Mouse (Mus musculus) lung, postnatal 25 days (tissue): ENCODE data around the gene Gtpbp8.

Experiments used
- DNase-seq: peaks from one replicate; pipeline ENCODE4 v3.0.0; 2022; ENCODE audit warnings: low spot score

Gtpbp8 gene

DNA sequence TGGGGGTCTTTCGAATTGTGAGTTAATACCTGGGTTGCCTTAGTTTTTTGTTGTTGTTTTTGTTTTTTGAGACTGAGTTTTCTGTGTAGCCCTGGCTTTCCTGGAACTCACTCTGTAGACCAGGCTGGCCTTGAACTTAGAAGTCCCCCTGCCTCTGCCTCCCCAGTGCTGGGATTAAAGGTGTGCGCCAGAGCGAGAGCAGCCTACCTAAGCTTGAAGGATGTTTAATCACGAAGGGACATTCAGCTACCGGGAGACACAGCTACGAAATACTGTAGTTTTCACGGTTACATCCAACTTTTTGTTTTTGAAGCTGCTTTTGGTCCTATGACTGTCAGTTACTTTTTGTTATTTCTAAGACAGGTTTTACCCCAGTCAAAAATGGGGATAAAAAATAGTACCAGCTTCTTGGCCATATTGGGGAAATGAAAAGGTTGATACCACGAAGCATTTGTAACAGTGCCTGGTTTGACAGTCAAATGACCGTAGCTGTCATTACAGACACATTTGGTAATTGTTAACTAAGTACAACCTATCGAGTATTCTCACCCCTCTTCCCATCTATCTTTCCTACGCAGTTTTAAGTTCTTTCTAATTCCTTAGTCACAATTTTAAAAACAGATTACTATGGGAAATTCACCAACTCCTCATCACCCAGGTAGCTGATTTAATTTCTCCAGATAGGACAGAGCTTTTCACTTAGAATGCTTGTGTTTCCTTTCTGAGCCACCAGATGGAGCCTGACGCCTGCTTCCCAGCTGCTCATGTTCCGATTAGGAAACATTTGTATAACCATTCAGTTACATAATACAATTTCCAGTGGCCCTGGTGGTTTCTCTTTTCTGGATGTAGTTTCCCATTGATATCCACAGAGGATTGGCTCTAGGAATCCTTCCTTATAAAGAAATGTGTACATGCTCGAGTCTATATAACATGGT, 20.6 kb downstream of the Gtpbp8 start:
- peak; percentile 90 for DNase-seq

DNA sequence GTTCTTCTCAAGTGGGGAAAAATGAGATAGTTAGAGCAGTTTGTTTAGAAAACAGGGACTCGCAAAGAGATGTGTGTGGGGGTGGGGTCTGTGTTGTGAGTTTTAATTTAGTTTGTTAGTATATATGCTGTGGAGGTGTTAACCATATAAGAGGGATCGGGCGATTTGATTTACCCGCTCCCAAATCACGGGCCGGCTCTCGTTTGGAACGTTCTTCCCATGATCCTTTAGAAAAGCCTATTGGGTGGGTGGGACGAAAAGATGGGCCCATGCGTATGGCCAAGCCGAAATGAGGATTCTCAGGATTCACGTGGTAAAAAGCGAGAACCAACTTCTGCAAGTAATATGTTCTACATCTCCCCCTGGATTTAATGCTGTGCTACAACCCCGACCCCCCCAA, 21.3 kb downstream of the Gtpbp8 start:
- DNase-seq: no peak

DNA sequence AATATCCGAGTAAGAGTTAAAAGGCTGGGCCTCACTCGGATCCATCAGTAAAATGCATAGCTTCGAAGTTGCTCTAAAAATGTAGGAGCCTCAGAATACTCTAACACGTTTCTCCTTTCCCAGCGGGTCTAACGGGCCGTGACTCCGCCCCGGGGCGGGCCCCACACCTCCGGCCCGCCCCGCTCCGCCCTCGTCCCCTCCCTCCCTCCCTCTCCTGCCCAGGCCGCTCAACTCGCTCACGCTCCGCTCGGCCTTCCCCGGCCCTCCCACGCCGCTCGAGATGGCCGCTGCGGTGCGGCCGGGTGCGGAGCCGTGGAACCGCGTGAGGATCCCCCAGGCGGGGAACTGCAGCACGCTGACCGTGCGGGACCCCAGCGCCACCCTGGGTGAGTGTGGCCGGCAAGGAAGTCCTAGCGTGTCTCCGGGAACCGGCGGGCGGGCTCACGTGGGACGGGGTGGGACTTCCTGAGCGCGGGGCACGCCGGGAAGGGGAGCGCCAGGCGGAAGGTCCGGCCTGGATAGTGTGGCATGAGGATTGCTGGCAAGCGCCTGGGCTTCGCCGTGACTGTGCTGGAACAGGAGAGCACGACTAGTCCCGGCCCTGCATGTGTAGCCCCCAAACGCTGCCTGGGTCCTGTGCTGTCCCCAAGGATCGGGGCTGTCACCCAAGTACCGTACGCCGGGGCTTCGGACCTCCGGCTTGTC, 21.9 kb downstream of the Gtpbp8 start, which contains the start of gene Nepro:
TSS of gene Nepro (plus strand) at position 219 of the 705 bp plus-strand sequence.
- DNase-seq: peak; percentile 94

DNA sequence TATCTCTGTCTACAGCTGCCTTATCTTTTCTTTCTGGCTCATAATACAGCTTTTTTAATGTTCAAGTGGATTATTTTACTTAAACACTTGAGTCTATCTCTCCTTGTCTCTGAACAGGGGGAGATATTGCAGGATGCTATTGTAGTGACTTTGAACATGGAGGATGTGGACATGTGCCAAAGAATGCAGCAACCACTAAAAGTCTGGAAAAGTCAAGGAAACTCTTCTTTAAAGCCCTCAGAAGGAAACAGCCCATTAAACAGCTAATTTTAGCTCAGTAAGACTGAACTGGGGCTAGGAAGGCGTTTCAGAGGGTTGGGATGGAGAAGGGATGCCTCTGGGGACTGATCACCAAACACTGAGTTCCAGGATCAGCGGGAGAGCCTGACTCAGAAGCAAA, 23.5 kb downstream of the Gtpbp8 start:
- no peak for DNase-seq

DNA sequence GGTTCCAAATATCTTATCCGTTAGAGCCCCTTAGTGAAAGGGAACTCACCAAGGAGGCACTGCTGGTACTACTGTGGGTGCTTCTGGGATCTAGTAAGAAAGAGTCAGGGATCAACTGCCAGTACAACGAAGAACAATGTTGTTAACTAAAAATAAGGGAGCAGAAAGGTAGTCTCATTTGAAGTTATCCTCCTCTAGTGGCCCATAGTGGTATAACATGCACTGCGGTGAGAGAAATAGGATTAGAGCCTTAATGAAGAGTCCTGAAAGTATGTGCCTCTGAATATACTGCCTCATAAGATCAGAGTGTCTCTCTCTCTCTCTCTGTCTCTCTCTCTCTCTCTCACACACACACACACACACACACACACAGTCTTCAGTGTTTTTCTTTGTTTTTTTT, 25.6 kb downstream of the Gtpbp8 start:
- no peak for DNase-seq

DNA sequence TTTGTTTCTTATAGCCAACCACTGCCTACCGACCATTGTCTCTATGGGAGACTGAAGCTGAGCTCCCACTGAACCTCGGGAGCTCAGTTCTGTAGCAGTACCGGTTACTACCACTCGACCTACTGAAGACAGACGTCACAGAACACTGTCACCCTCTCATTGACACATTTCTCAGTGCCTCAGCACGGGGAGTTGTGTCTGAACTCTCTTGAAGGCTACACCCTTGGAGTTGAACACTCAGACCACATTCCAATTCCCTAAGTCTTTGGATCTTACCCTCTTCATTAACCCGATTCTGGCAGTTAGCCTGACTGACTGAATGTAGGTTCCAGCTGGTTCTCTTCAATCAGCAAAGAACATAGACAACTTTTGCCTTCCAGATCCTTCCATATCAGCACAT, 26.8 kb downstream of the Gtpbp8 start:
- peak; percentile 53 for DNase-seq

DNA sequence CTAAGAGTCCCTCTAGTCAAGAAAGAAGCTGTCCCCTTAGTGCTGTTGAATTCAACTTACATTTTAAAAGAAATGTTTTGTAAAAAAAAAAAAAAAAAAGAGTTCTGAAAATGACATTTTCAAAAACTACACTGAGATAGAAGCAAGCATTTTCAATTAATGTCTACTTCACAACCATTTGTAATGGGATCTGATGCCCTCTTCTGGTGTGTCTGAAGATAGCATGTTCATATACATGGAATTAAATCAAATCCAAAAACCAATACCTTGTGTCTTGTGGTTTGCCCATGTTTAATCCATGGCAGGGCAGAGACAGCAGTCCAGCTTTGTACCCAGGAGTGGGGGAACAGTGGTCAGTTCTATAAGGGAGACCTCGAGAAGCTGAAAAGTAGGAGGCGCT, 28.3 kb downstream of the Gtpbp8 start:
- DNase-seq: no peak

DNA sequence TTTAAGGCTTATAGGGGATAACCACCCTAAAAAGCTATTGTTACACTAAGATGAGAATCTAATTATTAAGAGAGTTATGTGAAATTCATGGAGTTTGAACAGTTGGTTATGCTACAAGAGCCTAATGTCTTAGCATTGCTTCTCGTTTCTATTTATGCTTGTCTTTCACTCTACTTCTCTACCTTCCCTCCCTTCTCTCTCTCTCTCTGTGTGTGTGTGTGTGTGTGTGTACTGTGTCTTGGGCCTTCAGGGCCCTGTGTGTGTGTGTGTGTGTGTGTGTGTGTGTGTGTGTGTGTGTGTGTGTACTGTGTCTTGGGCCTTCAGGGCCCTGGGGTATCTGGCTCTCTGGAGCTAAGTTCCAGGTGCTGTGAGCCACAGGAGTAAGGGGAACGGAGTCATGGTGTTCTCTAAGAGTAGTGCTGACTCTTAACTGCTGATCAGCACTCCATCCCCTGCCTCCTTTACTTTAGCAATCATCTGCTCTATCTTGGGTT, 29.0 kb downstream of the Gtpbp8 start:
- DNase-seq: no peak

DNA sequence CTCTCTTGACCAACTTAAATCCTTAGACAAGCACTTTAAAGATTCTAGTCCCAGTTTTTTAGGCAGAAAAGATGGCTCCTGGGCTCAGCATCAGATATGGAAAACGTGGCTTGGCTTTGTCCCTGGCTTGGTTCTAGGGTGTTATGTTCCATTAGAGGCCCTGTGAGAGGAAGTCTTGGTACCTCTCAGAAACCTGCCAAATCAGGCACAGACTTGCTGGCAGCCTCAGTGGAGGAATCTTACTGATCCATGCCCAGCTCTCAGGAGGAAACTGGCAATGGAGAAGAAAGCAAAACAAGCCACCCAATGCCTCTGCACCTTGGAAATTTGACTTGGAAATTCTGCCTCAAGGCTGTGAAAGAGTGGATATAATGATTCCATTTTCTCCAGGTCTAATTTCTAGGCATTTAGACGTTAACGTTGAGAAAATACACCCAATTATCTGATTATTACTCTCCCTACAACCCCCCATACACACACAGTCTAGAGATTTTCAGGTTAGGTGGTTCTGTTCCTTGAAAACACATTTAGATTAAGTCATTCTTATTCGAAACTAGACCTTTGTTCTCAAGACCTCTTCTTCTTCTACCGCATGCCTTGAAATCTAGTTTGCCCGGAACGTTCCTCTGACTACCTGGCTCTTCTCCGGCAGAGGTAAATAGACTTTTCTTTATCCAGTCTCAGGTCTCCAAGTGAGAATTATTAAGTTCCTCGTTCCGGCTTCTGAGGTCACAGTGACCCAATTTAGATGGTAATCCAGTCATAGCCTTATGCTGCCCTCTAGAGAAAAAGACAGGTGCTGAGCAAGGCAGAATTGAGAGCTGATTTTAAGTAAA, 29.6 kb downstream of the Gtpbp8 start:
- DNase-seq: peak; percentile 57

DNA sequence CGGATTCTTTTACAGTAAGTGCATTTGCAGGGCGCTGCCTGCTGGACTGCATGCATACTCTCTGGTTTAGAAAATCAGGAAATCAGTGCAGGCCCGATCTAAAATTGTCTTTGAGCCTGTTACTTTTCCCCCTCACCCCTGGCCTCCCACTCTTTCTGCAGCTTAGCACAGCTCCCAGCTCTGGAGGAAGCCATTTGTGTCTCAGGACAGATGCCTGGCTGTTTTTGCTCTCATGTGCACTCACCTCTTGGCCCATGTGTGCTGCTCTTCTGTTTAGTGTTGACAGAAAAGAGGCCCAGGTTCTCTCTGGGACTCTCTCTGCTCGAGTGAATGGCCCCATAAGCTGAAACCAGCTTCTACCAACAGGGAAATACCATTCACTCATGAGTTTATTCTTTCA, 42.7 kb downstream of the Gtpbp8 start:
- no peak for DNase-seq

DNA sequence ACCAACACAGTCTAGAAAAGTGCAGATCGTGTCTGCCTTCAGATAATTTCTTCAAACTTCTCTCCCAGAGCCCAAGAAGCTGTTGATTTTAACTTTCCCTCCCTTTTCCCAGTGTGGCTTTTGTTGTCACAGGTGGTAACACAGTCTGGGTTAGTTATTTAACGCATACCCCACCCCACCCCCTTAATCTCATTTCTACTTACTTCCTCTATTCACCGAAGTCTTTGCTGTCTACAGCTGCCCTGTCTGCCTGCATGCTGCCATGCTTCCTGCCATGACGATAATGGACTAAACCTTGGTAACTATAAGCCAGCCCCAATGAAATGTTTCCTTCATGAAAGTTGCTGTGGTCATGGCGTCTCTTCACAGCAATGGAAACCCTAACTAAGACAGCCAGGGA, 43.9 kb downstream of the Gtpbp8 start:
- DNase-seq: no peak

DNA sequence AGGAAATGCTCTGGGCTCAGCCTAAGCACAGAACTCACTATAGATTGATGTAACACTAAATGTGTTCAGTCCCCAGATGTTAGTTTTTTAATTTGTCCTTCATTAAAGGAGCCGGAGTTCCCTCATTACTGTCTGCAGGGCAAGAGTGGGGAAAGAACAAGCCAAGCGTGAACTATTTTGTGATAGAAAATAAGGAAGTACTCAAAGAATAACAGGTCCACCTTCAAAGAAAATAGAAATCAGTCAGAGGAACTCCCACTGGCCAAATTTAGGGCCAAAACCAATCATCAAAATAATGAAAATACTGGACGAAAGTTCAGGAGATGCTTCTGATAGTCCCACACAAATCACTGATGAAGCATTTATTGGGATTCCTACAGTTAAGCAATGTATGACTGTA, 45.0 kb downstream of the Gtpbp8 start:
- DNase-seq: no peak

DNA sequence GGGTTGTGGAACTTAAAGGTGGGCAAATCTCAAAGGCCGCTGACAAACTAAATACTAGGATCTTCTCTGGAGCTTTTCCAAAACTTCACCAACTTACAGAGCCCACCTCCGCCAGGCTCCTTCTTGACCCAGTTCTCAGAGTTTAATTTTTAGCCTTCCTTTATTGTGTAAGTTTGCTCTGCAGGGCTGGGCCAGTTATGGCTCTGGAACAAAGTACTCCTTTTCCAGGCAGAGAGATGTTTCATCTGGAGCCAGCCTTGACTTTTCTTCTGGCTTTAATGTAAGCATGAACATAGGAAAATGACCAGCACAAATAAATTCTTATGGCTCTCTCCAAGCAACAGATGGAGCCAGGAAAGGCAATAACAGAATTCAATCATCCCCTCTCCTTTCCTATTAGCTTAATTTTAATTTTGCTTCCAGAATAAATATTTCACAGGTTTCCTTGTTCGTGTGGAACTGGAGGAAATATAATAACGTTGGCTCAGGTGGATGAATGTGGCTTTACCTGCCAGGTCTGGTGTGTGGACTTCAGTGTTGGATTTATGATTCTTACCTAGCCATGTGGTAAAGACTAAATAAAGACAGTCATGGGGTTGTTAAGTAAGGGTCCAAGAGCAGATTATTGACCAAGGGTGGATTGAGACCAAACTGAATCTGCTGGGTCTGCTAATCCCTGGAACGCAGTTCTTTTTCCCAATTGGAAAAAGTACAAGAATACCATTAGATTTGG, 48.5 kb downstream of the Gtpbp8 start:
- no peak for DNase-seq

DNA sequence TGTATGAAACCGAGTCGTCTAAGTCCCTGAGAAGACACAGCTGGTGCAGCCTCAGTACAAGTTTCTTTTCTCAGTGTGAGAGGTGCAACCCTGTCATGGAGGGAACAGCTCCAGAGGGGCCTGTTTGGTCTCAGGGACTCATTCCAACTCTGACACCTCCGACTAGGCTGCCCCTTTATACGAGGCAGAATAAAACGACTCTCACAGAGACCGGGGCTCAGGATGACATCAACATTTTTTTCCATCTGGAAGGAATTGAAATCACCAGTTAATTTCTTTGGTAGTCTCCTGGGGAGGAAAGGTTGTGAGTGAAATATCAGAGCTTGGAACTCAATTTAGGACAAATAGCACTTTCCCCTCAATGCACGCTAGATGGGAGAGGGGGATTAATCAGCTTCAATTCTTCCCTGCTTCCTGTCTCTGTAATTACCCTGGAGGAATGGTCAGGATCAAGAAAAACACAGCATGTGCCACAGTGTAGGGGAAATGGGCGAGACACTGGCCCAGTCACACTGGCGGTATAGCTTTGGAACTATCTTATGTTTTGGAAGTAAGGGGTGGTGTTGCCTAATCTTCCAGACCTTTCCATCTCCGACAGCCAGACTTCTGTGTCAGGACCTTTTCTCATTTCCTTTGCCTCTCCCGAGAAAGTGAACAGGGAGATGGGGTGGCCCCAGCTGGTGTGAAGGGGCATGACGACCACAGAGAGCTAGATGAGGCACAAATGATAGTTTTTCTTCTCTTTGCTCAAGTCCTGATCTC, 50.1 kb downstream of the Gtpbp8 start:
- peak; percentile 44 for DNase-seq

DNA sequence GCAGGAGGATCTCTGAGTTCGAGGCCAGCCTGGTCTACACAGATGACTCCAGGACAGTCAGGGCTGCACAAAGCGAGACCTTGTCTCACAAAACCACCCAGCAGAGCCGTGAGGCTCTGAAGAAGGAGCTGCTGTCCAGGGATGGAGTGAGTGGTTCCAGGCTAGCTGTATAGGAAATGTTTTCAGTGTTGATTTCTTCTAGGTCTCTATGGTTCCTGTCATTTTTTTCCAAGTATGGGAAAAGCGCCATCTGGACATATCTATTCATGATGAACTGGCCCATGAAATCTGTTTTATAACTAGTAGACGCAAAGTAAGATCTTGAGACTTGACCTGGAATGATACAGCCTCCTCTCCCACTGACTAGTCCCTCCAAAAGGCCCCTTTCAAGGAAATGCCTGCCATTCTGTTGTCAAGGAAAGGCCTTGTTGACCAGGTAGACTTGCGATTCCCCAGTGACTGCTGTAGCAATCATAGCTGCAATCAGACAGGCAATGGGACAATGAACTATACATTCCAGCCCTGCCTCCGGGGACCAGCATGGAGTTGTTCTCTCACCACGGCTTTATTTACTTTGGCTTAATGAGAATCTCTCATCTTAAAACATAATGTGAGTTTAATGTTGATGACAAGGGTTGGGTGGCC, 50.8 kb downstream of the Gtpbp8 start:
- DNase-seq: no peak

DNA sequence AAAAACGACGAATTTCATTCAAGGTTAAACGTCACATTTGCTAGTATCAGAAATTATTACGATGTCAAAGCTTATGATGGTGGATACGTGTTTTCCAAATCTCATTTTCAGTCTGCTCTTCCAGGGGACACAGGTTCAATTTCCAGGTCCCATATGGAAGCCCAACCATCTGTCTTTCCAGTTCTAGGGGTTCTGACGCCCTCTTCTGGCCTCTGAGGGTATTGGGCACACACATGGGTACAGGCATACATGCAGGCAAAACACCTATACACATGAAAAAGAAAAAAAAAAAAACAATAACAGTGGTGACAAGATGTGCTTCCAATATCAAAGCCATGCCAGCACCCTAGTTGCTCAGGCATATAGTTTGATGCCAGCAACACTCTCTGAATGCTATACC, 52.5 kb downstream of the Gtpbp8 start:
- no peak for DNase-seq

DNA sequence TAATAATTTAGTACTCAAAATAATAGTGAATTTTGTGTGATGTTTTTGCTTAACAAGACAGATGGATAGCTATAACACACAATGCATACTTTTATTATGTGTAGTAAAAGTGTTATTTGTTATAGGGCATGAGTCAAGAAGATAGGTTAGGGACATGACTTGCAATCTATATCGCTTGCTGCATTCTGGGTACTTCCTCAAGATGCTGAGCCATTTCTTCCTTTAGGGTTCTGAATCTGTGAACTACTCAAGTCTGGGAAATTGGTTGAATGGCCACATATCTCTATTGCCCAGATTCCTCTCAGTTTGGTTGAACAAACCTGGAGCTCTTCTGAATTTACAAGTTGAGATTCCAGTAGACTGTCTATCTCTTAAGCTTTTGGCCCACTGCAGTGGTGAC, 53.6 kb downstream of the Gtpbp8 start:
- DNase-seq: no peak

DNA sequence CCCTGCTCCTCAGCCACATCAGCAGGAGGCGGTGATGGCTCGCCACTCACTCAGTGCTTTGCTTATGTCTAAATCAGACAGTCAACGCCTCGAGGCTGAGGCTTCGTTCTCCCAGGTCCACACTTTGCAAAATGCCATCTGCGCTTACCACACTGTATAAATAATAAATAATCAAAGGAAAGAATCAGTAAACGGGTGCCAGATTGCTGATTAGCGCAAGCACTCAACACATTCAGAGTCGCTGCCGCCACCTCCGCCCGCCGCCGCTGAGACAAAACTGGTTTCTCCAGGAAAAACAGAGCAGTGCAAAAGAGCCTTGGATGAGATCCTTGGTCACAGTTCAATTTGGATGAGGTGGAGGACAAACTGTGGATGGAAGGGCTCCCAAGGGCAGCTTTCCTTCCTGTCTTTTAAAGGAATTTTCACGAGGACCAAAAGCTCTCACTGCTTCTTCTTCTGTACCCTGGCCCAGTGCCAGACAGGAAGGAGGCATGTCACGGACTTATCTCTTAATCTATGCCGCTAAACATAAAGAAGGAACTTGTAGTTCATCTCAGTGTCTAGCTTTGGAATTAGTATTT, 54.5 kb downstream of the Gtpbp8 start:
- peak; percentile 58 for DNase-seq

DNA sequence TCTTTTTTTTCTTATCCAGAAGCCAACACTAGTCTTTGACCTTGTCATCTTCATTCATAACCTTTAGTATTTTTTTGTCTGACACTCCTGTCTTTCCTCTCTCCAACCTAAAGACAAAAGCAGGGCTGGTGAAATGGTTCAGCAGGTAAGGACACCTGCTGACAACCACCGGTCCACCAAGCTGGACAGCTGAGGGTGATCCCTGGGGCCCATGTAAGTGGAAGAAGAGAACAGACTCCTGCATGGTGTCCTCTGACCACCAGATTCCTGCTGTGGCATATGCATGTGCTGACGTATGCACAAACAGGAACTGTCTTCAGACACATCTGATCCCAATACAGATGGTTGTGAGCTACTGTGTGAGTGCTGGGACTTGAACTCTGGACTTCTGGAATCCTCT, 55.1 kb downstream of the Gtpbp8 start:
- no peak for DNase-seq

DNA sequence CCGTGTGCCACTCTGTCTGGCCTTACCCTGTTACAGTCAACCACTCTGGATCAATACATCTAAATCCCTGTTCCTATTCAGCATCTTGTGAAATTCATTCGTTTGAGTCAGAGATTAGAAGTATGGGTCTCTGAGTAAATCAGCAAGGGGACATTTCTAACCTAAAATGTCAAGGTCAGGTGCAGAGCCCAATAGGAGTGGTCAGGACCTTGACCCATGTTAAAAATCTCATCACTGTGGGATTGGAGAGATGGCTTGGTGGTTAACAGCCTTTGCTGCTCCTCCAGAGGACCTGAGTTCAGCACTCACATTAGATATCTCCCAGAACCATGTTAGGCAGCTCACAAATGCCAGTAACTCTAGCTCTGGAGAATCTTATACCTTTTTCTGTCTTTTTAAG, 55.7 kb downstream of the Gtpbp8 start:
- no peak for DNase-seq
